Mouse (Mus musculus) testis, adult 2 months (tissue): Measurements from ENCODE around the gene Arhgef2.

Experiments used
- CTCF ChIP-seq: fragments of 200-500 bp; IDR thresholded peaks from 2 replicates; pipeline ENCODE4 v1.5.1; 2012; ENCODE audit warnings: low read depth, mild to moderate bottlenecking, inconsistent platforms, low read length, moderate library complexity; ENCODE audit not compliant: control insufficient read depth, insufficient read depth, insufficient replicate concordance
- POLR2A ChIP-seq: fragments of 200-500 bp; IDR thresholded peaks from 2 replicates; pipeline ENCODE4 v1.6.1; 2012; ENCODE audit warnings: low read depth, mild to moderate bottlenecking, inconsistent platforms, low read length, moderate library complexity; ENCODE audit not compliant: control insufficient read depth

DNA sequence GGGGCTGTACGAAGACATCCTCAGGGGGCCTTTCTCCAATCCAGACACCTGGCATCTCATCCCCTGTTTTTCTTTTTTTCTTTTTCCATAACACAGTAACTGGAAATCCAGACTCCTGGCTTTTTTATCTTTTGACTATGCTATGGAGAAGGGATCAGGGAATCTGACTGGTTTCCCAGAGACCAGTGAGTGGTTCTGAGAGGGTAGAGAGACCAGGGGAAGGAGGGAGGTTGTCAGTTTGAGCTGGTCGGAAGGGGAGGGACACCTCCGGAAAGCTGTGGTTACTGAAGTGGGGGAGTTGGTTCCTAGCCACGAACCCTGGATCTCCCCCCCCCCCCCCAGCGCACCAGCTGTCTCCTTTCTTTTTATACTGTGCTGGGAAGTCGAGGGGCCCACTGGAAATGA is 17.2 kb downstream of the Arhgef2 start:
- TF ChIP-seq POLR2A (no peak), CTCF (no peak)
